Mouse (Mus musculus) inflammation-experienced regulatory T-cells, adult 6 months (primary cell): ENCODE measurements around the gene Pard6a. TPM values are rescaled to one million over a fixed set of nuclear protein-coding genes. Genes with fewer than 3 reads are reported as not detected.

Experiments used
- ATAC-seq: one replicate; pipeline ENCODE4 v1.8.0; 2017
- polyA plus RNA-seq, 3 experiments: library from polyadenylated mRNA; unstranded; fragments of 100-300 nt; shearing (Covaris generic); gene quantifications; one replicate each; pipeline ENCODE4 v1.2.1; 2017

Gene Pard6a
- polyA plus RNA-seq = 10 to 100 TPM in 1 of 3 experiments, 1 to 10 TPM in 2; 7.2 to 11.0 (median 9.0) TPM

- ATAC-seq = peak; percentile 84
Measured at GRCm38 (mm10) chr8:105700966-105701824, at the start of gene Pard6a, which contains the start of gene Acd. Pard6a (plus strand) TSS chr8:105701148. Acd (minus strand) TSS chr8:105701102.

DNA sequence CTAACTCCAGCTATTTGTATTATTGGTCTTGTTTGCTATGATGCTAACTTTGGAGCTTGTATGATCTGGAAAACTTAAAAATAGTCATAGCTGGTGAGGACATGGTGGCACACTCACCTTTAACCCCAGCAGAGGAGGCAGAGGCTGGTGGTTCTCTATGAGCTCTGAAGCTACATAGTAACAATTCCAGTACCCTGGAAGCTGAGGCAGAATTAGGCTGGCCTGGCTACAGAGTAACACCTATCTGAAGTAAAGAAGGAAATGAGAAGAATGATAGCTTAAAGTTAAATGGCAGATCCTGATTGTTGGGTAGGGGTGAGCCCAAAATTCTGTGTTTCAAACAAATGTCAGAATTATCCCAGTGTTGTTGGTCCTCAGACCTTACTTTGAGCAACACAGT, 43.3 kb upstream of the Pard6a start:
- ATAC-seq = no peak

DNA sequence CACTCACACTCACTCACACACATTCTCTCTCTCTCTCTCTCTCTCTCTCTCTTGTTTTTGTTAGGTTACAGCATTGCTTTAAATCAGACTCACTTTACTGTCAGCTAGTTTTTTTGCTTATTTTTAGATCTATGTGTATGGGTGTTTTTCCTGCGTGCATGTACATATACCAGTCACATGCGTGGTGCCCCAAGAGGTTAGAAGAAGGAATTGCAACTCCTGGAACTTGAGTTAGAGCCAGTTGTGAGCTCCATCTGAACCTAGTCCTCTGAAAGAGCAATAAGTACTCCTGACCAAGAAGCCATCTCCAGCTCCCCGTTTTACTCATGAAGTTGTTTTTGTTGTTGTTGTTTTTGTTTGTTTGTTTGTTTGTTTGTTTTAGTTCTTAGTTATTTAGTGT, 39.8 kb upstream of the Pard6a start:
- ATAC-seq = peak; percentile 74

DNA sequence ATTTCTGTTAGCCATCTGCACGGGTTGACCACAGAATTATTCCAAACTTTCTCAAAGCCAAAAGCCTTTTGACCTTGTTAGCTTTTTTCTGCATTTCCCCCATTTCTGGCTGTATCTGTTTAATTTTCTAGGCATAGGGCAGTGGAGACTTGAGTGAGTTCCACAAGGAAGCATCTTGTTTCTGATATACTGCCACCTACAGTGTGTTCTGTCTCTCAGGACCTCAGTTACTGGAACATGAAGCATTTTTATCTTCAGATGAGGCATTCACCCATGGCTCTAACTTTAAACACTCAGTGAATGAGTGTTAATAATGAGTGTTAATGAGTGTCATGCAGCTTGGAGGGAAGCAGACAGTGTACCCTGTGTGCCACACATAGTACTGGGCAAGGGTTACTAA, 23.1 kb upstream of the Pard6a start:
- ATAC-seq = no peak

DNA sequence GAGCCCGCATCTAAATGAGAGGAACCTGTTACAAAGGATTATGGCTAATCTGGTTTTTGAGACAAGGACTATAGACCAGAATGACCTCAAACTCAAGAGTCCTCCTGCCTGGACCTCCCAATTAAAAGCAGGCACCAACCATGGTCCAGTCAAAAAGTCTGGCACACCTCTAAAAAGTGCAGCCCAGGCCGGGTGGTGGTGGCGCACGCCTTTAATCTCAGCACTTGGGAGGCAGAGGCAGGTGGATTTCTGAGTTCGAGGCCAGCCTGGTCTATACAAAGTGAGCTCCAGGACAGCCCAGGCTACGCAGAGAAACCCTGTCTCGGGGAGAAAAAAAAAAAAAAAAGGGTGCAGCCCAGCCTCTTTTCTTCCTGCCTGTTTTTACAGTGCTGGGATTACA, 15.6 kb upstream of the Pard6a start:
- no peak for ATAC-seq

- ATAC-seq = peak; percentile 88
Measured at GRCm38 (mm10) chr8:105685796-105686308, 15.1 kb upstream of the Pard6a start, which contains the start of gene Carmil2. Carmil2 (plus strand) TSS chr8:105686274.

DNA sequence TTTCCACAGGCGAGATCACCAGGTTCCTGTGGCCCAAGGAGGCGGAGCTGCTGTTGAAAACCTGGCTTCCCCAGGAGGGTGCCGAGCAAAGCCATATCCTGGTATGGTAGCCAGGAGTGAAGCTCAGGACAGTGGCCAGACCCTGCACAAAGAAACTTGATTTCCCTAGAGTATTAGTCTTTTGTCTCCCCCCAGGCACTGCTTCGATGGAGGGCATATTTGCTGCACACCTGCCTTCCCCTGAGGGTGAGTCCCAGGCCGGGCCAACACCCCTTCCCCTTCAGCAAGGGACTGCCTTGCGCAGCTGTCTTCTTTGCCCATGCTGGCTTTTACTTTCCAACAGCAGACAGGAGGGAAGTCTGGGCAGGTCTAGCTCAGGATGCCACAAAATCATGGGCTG, 14.4 kb upstream of the Pard6a start:
- peak; percentile 12 for ATAC-seq

GRCm38 (mm10) chr8:105687512-105687911, 13.4 kb upstream of the Pard6a start:
- no peak for ATAC-seq

DNA sequence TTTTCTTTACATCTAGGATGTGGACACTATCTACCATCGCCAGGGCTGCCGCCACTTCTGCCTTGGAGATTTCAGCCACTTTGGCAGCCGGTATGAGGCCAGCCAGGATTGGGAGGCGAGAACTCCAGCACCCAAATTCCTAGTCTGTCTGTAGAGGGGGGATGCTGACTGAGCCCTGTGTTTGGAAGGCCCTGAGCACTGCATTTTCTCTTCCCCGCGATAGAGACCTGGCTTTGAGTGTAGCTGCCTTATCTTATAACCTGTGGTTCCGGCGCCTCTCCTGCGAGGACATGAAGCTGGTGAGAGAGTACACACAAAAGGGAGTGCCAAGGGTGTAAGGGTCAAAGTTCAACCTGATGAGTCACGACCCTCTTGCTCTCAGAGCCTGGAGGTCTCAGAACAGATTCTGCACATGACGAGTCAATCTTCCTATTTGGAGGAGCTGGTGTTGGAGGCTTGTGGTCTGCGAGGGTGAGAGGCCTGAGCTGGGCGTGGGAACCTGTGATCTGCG, 12.7 kb upstream of the Pard6a start:
- ATAC-seq = no peak

- no peak for ATAC-seq
Measured at GRCm38 (mm10) chr8:105689256-105689982, 11.5 kb upstream of the Pard6a start.

- no peak for ATAC-seq
Measured at GRCm38 (mm10) chr8:105689983-105690360, 11.0 kb upstream of the Pard6a start.

DNA sequence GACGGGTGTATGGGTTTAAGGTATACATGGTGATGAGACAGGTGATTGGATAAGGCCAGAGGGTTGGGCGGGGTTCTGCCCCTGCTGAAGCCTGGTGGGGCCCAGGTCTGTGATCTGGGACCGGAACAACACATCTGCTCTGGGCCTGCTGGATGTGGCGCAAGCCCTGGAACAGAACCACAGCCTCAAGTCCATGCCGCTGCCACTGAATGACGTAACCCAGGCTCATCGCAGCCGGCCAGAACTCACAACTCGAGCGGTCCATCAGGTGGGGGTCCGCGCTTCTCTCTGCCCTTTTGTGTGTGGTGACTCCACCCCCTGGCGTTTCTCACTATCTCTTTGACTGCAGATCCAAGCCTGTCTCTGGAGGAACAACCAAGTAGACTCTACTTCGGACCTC, 10.0 kb upstream of the Pard6a start:
- no peak for ATAC-seq

- ATAC-seq = no peak
Measured at GRCm38 (mm10) chr8:105692449-105693182, 8.3 kb upstream of the Pard6a start.

- ATAC-seq = no peak
Measured at GRCm38 (mm10) chr8:105693648-105694047, 7.3 kb upstream of the Pard6a start.

DNA sequence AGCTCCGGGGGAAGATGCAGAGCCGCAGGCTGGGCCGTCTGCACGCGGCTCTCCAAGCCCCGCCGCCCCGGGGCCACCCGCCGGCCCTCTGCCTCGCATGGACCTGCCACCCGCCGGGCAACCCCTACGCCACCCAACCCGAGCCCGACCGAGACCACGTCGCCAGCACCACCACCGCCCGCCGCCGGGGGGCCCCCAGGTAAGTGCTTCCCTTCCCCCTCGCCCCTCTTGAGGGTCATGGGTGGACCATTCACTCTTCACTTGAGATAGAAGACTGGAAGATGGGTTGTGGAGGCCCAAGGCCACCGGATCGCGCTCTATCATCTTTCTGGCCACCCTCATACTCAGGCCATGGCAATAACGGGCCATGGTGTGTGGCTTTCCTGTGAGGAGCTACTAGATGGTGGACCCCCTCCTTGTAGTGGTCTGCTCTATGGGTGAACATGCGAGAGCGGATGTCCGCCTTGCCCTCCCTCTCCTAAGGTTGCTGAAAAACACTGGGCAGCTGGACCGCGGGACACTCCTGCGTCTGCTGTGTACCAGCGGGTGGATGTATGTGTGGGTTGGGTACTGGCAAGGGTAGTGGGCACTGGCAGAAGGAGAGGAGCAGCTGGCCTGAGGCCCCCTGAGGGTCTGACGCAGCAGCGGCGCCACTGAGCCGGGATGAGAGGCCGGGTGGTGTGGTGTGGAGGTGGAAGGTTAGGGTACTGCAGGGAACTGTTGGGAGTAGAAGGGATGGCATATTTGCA, 6.7 kb upstream of the Pard6a start:
- ATAC-seq = no peak

GRCm38 (mm10) chr8:105695080-105695780, 5.7 kb upstream of the Pard6a start:
- no peak for ATAC-seq

GRCm38 (mm10) chr8:105697196-105697780, 3.7 kb upstream of the Pard6a start:
- ATAC-seq = no peak

GRCm38 (mm10) chr8:105698734-105699133, 2.2 kb upstream of the Pard6a start:
- ATAC-seq = no peak

GRCm38 (mm10) chr8:105699488-105700215, 1.3 kb upstream of the Pard6a start:
- no peak for ATAC-seq

DNA sequence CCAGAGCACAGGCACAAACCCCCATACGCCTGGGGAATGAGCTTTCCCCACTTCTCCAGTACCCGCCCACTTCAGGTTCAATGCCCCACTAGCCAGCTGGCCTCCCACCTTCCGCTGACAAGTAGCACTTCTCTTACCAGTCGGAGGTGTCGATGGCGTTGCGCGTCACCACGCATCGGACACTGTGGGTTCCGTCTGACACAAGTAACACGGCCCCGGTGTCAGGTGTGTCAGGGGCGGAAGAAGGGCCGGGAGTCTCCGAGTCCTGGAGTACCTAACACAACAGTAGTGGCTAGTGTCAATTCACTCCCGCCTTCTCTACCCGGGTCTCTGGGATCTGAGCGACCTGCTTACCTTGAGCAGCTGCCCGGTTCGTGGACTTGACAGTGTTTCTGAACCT, 382 bp upstream of the Pard6a start:
- ATAC-seq = peak; percentile 43
